Mouse (Mus musculus) C2C12 (cell line): ENCODE results near the gene Elf4.

Experiments
- CEBPB ChIP-seq: IDR thresholded peaks from one replicate; pipeline ENCODE4 v1.6.1; 2011; ENCODE audit warnings: low read depth, mild to moderate bottlenecking, control low read depth, moderate library complexity
- CTCF ChIP-seq: IDR thresholded peaks from one replicate; pipeline ENCODE4 v1.5.1; 2011; ENCODE audit not compliant: control insufficient read depth, insufficient read depth, insufficient read length

GRCm38 (mm10) chrX:48405141-48405540 lies 57.8 kb downstream of the Elf4 start:
- TF ChIP-seq CTCF: no peak
- no peak for TF ChIP-seq CEBPB
